Mouse (Mus musculus): Measurements from ENCODE around the gene Zfp963. TPM values are rescaled to one million over a fixed set of nuclear protein-coding genes. Genes with fewer than 3 reads are reported as not detected.

The Zfp963 gene
- total RNA-seq (2012; rRNA removed) (1.9 and 2.2 TPM in 2 replicates), total RNA-seq (2014; rRNA removed) (4.8 and 6.0 TPM in 2 replicates), polyA plus RNA-seq (2012; ENCODE audit: insufficient read length, low read depth) (4.7 and 5.5 TPM in 2 replicates)

DNA sequence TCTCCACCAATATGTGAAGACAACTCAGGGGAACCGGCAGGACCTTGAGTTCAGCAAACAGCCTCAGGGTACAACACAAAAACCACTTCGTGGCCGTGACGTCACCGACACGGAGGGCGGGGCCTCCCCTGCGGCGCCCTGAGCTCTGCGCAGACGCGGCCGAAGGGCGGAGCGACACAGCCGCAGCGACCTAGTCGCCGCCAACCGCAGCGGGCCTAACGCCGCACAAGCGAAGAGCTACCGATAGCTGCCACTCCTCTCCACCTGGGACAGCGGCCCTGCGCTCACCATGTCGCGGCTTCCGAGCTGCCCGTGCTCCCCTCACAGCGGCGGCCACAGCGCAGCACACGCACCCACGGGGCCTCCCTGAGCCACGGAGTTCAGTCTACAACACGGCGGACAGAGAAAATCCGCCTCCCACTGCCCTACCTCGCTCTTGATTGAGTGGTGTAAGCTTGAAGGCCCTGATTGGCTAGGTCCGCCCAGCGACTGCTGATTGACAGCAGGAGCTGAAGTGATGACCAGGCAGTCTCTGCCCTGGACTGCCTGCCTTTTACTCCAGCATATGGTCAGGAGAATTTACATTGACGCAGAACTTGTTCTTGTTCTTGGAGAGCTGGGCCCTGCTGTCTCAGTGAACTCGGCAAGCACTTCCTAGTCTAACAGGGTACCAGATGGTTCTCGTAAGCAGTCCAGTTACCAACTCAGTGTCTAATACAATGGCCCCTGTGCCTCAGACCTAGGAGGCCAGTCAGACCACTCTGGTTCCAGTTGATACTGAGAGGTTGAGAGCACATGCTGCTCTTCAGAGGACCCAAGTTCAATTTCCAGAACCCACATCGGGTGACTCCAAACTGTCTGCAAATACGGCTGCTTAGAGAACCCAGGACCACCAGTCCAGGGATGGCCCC lies at the start of gene Zfp963:
Gene Zfp963, minus strand, starts transcription at position 427 of the 911 bp plus-strand sequence.
- Histone ChIP-seq H3K4me1 (ENCODE audit: control insufficient read depth in 1 of 2, insufficient read depth in 2 of 2) (peaks cover 0 to 17% of the 10 kb centered on the region in 2 experiments; a peak in 2 of 4 replicates), H3K9ac (ENCODE audit: insufficient read depth, low read depth) (peak within 1 kb of the TSS; percentile 55), H3K9me3 (replicated peaks; ENCODE audit: low read length) (no peaks in the 10 kb centered on the region), H3K4me3 (replicated peaks in 1 of 3; ENCODE audit: low read depth in 2 of 3, low read length in 2 of 3, poor library complexity in 1 of 3) (peak within 1 kb of the TSS; percentile 68 to 86 (median 76)), H3K36me3 (replicated peaks in 1 of 2; ENCODE audit: control insufficient read depth in 1 of 2, insufficient read depth in 1 of 2, low read length in 1 of 2) (peaks cover 0 to 20% of the 10 kb centered on the region in 2 experiments), H3K27ac (ENCODE audit: insufficient read depth, low read depth) (peak within 1 kb of the TSS; percentile 92), H3K79me2 (replicated peaks; ENCODE audit: control insufficient read depth, extremely low read depth, insufficient read depth, poor library complexity, severe bottlenecking) (no peaks in the 10 kb centered on the region; the same call in 1 of the 2 replicates), H3K4me2 (ENCODE audit: insufficient read depth, low read depth, poor library complexity, severe bottlenecking) (peak within 1 kb of the TSS; percentile 29), H3K27me3 (replicated peaks) (no peaks in the 10 kb centered on the region)
- no peak for TF ChIP-seq ZNF384 (IDR thresholded peaks at IDR 0.05; ENCODE audit: low read depth, low read length)
- no peak for TF ChIP-seq USF2 (conservative IDR thresholded peaks at IDR 0.05; ENCODE audit: low read depth, low read length)
- TF ChIP-seq IRF4 (IDR thresholded peaks at IDR 0.05; ENCODE audit: low read depth, low read length), result peak; percentile 12; the same call in 1 of the 2 replicates
- peak; percentile 61 for TF ChIP-seq MEF2A (IDR thresholded peaks at IDR 0.05; ENCODE audit: borderline replicate concordance, low read depth, low read length)
- TF ChIP-seq NRF1 (IDR thresholded peaks at IDR 0.05; ENCODE audit: low read depth, low read length), result peak; percentile 95
- TF ChIP-seq TCF12 (IDR thresholded peaks at IDR 0.05; ENCODE audit: low read depth, low read length), result peak; percentile 59
- 0 out of 2 replicates have a peak, but pooled peaks have one; percentile 53 for TF ChIP-seq KAT2A (IDR thresholded peaks at IDR 0.05; ENCODE audit: insufficient replicate concordance, low read length)
- TF ChIP-seq POLR2AphosphoS2 (IDR thresholded peaks at IDR 0.05; ENCODE audit: low read depth, low read length), result peak; percentile 94
- TF ChIP-seq MXI1 (IDR thresholded peaks at IDR 0.05; ENCODE audit: low read depth, low read length), result peak; percentile 85
- peak; percentile 43; the same call in 1 of the 2 replicates for TF ChIP-seq MYC (IDR thresholded peaks at IDR 0.05; ENCODE audit: low read depth, low read length)
- TF ChIP-seq GABPA (IDR thresholded peaks at IDR 0.05; ENCODE audit: insufficient replicate concordance, low read depth, low read length), result no peak
- TF ChIP-seq RCOR1 (conservative IDR thresholded peaks at IDR 0.05; ENCODE audit: low read depth, low read length), result 0 out of 2 replicates have a peak, but pooled peaks have one; percentile 20
- TF ChIP-seq E2F4 (IDR thresholded peaks at IDR 0.05; ENCODE audit: insufficient replicate concordance, low read depth, low read length), result no peak
- peak; percentile 68 for TF ChIP-seq TBP (conservative IDR thresholded peaks at IDR 0.05; ENCODE audit: low read depth, low read length)
- no peak for TF ChIP-seq USF1 (IDR thresholded peaks at IDR 0.05; ENCODE audit: low read depth, low read length)
- no peak for TF ChIP-seq SMC3 (IDR thresholded peaks at IDR 0.05; ENCODE audit: low read depth, low read length)
- 0 out of 2 replicates have a peak, but pooled peaks have one; percentile 4 for TF ChIP-seq BHLHE40 (IDR thresholded peaks at IDR 0.05; ENCODE audit: low read depth, low read length)
- peak; percentile 94 for TF ChIP-seq ZMIZ1 (IDR thresholded peaks at IDR 0.05; ENCODE audit: low read depth, low read length)
- peak; percentile 68 for TF ChIP-seq HCFC1 (IDR thresholded peaks at IDR 0.05; ENCODE audit: low read depth, low read length)
- TF ChIP-seq MAX (IDR thresholded peaks at IDR 0.05; ENCODE audit: low read length), result peak; percentile 72
- TF ChIP-seq SIN3A (IDR thresholded peaks at IDR 0.05; ENCODE audit: low read length), result peak; percentile 83
- peak; percentile 42; the same call in 1 of the 2 replicates for TF ChIP-seq MAZ (IDR thresholded peaks at IDR 0.05; ENCODE audit: low read depth, low read length)
- peak; percentile 97 for TF ChIP-seq NELFE (IDR thresholded peaks at IDR 0.05; ENCODE audit: low read depth, low read length)
- TF ChIP-seq JUND (conservative IDR thresholded peaks at IDR 0.05; ENCODE audit: low read depth, low read length), result peak; percentile 28; the same call in 1 of the 2 replicates
- TF ChIP-seq EP300 (IDR thresholded peaks at IDR 0.05; ENCODE audit: low read length), result no peak
- peak; percentile 14; the same call in 1 of the 2 replicates for TF ChIP-seq ELF1 (IDR thresholded peaks at IDR 0.05; ENCODE audit: low read depth, low read length)
- TF ChIP-seq POLR2A (IDR thresholded peaks at IDR 0.05; ENCODE audit: low read depth, low read length), result peak; percentile 96
- TF ChIP-seq MAFK (IDR thresholded peaks at IDR 0.05; ENCODE audit: insufficient replicate concordance, low read length), result peak; percentile 84; the same call in 1 of the 2 replicates
- dilution Hi-C loops (cut with MboI; ENCODE audit: extremely low pct_ligation_motif_present, extremely low pct_unique_long_range_greater_than_20kb, low sequenced_read_pairs) (no loop called here), in situ Hi-C loops (cut with MboI; ENCODE audit: low pct_ligation_motif_present, low pct_unique_long_range_greater_than_20kb, low sequenced_read_pairs) (no loop called here)
- peak; percentile 92 for DNase-seq (ENCODE audit: extremely low read depth)
